Mouse (Mus musculus): ENCODE measurements around the gene Gm17783. TPM values are rescaled to one million over a fixed set of nuclear protein-coding genes. Genes with fewer than 3 reads are reported as not detected.

Gene Gm17783
- not detected in 4 replicates for total RNA-seq (2023)

GRCm38 (mm10) chr16:45531950-45532349 is at the start of gene Gm17783:
TSS of gene Gm17783 (minus strand) at chr16:45532050.

GRCm38 (mm10) chr16:45535009-45535408 is 3.2 kb upstream of the Gm17783 start, which contains the start of gene Slc9c1:
TSS of gene Slc9c1 (plus strand) at chr16:45535309.

GRCm38 (mm10) chr16:45492927-45493326 is 38.9 kb downstream of the Gm17783 start, which contains the start of gene Gm609:
TSS of gene Gm609 (minus strand) at chr16:45492969.

Other genes starting within 250 kb of the Gm17783 start
- gene Cd200, start 123.0 kb downstream of the Gm17783 start, total RNA-seq (2023) = 26.4 to 50.2 TPM (median 38.3 TPM) in 4 replicates
- gene Gm609, start 39.1 kb downstream of the Gm17783 start, total RNA-seq (2023) = not detected in 4 replicates
- 0.15 to 0.33 TPM (median 0.32 TPM) in 3 of 4 replicates, not detected in the other for gene Slc9c1, start 3.3 kb upstream of the Gm17783 start, total RNA-seq (2023)
- gene Gcsam, start 78.3 kb upstream of the Gm17783 start, total RNA-seq (2023) = 0.17 to 1.3 TPM (median 0.64 TPM) in 3 of 4 replicates, not detected in the other
- not detected in 4 replicates for gene BC016579, start 122.0 kb upstream of the Gm17783 start, total RNA-seq (2023)
- not detected in 4 replicates for gene Tmprss7, start 161.6 kb upstream of the Gm17783 start, total RNA-seq (2023)
- gene Tagln3, start 192.6 kb upstream of the Gm17783 start, total RNA-seq (2023) = not detected in 4 replicates
- 33.4 to 42.4 TPM (median 36.5 TPM) in 4 replicates for gene Abhd10, start 210.9 kb upstream of the Gm17783 start, total RNA-seq (2023)